In genomic region chr14:105198401-105198800, GRCm38 (mm10) we compare ENCODE assay signal across 9 mouse cellular contexts. TPM values are rescaled to one million over a fixed set of nuclear protein-coding genes. Genes with fewer than 3 reads are reported as not detected.
DNase-seq lines count a peak whose midpoint lies in the region; ATAC-seq and TF ChIP-seq lines count a peak whose summit lies in the region.
"Had no signal": no experiment of that assay in that cellular context is flagged by ENCODE, and none has a peak within 500 bp of the region (broad histone marks: within the 10 kb centered on the region; RNA-seq: fewer than 3 reads in every experiment).

No protein-coding gene starts in this region.

- H3K36me3 ChIP-seq in heart, adult 2 months (ENCODE audit: control insufficient read depth, insufficient read depth, low read length): no peaks in the 10 kb centered on the region
- no peaks in the 10 kb centered on the region for H3K36me3 ChIP-seq in heart, embryonic 10.5 days
- no peaks in the 10 kb centered on the region for H3K36me3 ChIP-seq in liver, embryonic 13.5 days
- H3K36me3 ChIP-seq in midbrain, embryonic 16.5 days (ENCODE audit: control insufficient read depth, insufficient read depth, low read length): no peaks in the 10 kb centered on the region
- H3K36me3 ChIP-seq: neural tube, embryonic 13.5 days had no signal

- intact Hi-C loops in heart, adult 2 months (cut with DNase I): no loop called here

- no peaks in the 10 kb centered on the region for H3K4me1 ChIP-seq in heart, adult 2 months (ENCODE audit: control insufficient read depth, insufficient read depth, low read length)
- no peaks in the 10 kb centered on the region for H3K4me1 ChIP-seq in heart, embryonic 10.5 days
- 0 out of 2 replicates have a peak, but pooled peaks cover 4% of the 10 kb centered on the region for H3K4me1 ChIP-seq in liver, embryonic 13.5 days (replicated peaks)
- no peaks in the 10 kb centered on the region for H3K4me1 ChIP-seq in midbrain, embryonic 16.5 days (ENCODE audit: control insufficient read depth, insufficient read depth, low read length)
- H3K4me1 ChIP-seq: neural tube, embryonic 13.5 days had no signal

- no peaks in the 10 kb centered on the region for H3K27me3 ChIP-seq in heart, adult 2 months (ENCODE audit: control insufficient read depth, insufficient read depth, low read length)
- H3K27me3 ChIP-seq in heart, embryonic 10.5 days (ENCODE audit: insufficient read depth, poor library complexity, severe bottlenecking): no peaks in the 10 kb centered on the region
- H3K27me3 ChIP-seq in liver, embryonic 13.5 days: no peaks in the 10 kb centered on the region
- H3K27me3 ChIP-seq in midbrain, embryonic 16.5 days (ENCODE audit: control insufficient read depth, insufficient read depth, low read depth, low read length): no peaks in the 10 kb centered on the region
- H3K27me3 ChIP-seq: neural tube, embryonic 13.5 days had no signal

- H3K4me3 ChIP-seq in heart, adult 2 months: no peak overlapping the region
- H3K4me3 ChIP-seq in heart, embryonic 10.5 days: no peak overlapping the region
- no peak overlapping the region for H3K4me3 ChIP-seq in liver, embryonic 13.5 days (replicated peaks)
- no peak overlapping the region for H3K4me3 ChIP-seq in midbrain, embryonic 16.5 days (ENCODE audit: low read depth, low read length)
- H3K4me3 ChIP-seq: neural tube, embryonic 13.5 days had no signal

- H3K79me2 ChIP-seq in heart, adult 2 months (replicated peaks; ENCODE audit: control insufficient read depth, insufficient read depth, low read length): no peaks in the 10 kb centered on the region

- no peaks in the 10 kb centered on the region for H3K9me3 ChIP-seq in heart, embryonic 10.5 days
- H3K9me3 ChIP-seq in liver, embryonic 13.5 days (replicated peaks): no peaks in the 10 kb centered on the region
- no peaks in the 10 kb centered on the region for H3K9me3 ChIP-seq in midbrain, embryonic 16.5 days (replicated peaks; ENCODE audit: control insufficient read depth, low read length, poor library complexity, severe bottlenecking)
- H3K9me3 ChIP-seq: neural tube, embryonic 13.5 days had no signal

- H3K27ac ChIP-seq in heart, adult 2 months: no peak overlapping the region
- no peak overlapping the region for H3K27ac ChIP-seq in heart, embryonic 10.5 days
- H3K27ac ChIP-seq in liver, embryonic 13.5 days: no peak overlapping the region
- no peak overlapping the region for H3K27ac ChIP-seq in midbrain, embryonic 16.5 days (ENCODE audit: low read length)
- H3K27ac ChIP-seq: neural tube, embryonic 13.5 days had no signal

- TF ChIP-seq POLR2A in heart, adult 2 months (IDR thresholded peaks at IDR 0.05; ENCODE audit: insufficient read depth, low read depth, low read length): no peak

- 41% methylated on average over 5 of the region's 5 CpGs for WGBS in heart, adult 2 months
- WGBS in heart, embryonic 10.5 days: 44% methylated on average over 5 of the region's 5 CpGs
- 35% methylated on average over 5 of the region's 5 CpGs for WGBS in liver, embryonic 13.5 days (ENCODE audit: insufficient replicate concordance)
- WGBS in midbrain, embryonic 16.5 days: 53% methylated on average over 5 of the region's 5 CpGs

- no peak for DNase-seq in heart, adult 2 months
- DNase-seq in heart, embryonic 10.5 days (ENCODE audit: low spot score): no peak
- DNase-seq in CD8-positive naive resting alpha-beta T cell, adult 2 months (ENCODE audit: low read depth in 2 of 2, low spot score in 2 of 2): peak; percentile 32 to 51
- DNase-seq in c-Kit-positive CD71-positive TER-119-positive erythroid progenitor cells, embryonic 14.5 days (ENCODE audit: low spot score): peak; percentile 55
- peak; percentile 14 for DNase-seq in liver, embryonic 13.5 days
- DNase-seq in thymus, postnatal 25 days: peak; percentile 36
- no peak for DNase-seq in layer of hippocampus, postnatal 10 days (ENCODE audit: low spot score in 2 of 2)

- H3K9ac ChIP-seq in heart, adult 2 months (ENCODE audit: low read depth, low read length): no peak overlapping the region
- no peak overlapping the region for H3K9ac ChIP-seq in liver, embryonic 13.5 days
- H3K9ac ChIP-seq in midbrain, embryonic 16.5 days (ENCODE audit: low read depth, low read length): no peak overlapping the region
- H3K9ac ChIP-seq: neural tube, embryonic 13.5 days had no signal

- ATAC-seq in liver, embryonic 13.5 days (ENCODE audit: low read depth): no peak
- no peak for ATAC-seq in midbrain, embryonic 16.5 days

- peak; percentile 63 for TF ChIP-seq CTCF in heart, adult 2 months (IDR thresholded peaks at IDR 0.05)

- no peak overlapping the region for H3K4me2 ChIP-seq in liver, embryonic 13.5 days
- H3K4me2 ChIP-seq in midbrain, embryonic 16.5 days (ENCODE audit: low read length): no peak overlapping the region
- H3K4me2 ChIP-seq: neural tube, embryonic 13.5 days had no signal

- TF ChIP-seq EP300 in heart, adult 2 months (IDR thresholded peaks at IDR 0.05; ENCODE audit: insufficient read depth, low read depth, low read length): no peak

RNA-seq across cellular contexts. Expression of gene Rbm26, which starts 21.3 kb away (rescaled TPM):
- total RNA-seq in heart, adult 2 months (2021): 10 to 100 TPM; 18.6 to 19.0 TPM
- polyA plus RNA-seq in heart, adult 2 months (2012; rRNA removed): 6.9 and 9.8 TPM in 2 replicates
- 19.4 and 25.0 TPM in 2 replicates for polyA plus RNA-seq in heart, embryonic 10.5 days (2016; fragmentation: Nextera tagmentation; extraction: Ambion mirVana)
- polyA plus RNA-seq in liver, embryonic 13.5 days (2015; fragmentation: Nextera tagmentation; extraction: Ambion mirVana): 11.1 and 11.7 TPM in 2 replicates
- polyA plus RNA-seq in midbrain, embryonic 16.5 days (2015; fragmentation: Nextera tagmentation; extraction: Ambion mirVana): 31.0 and 33.5 TPM in 2 replicates
- total RNA-seq in layer of hippocampus, postnatal 10 days (2021): 10 to 100 TPM; 69.0 to 71.9 TPM

RNA-seq across cellular contexts. Expression of gene Ndfip2, which starts 60.0 kb away (rescaled TPM):
- 10 to 100 TPM; 15.6 to 17.6 TPM for total RNA-seq in heart, adult 2 months (2021)
- 19.3 and 27.0 TPM in 2 replicates for polyA plus RNA-seq in heart, adult 2 months (2012; rRNA removed)
- polyA plus RNA-seq in heart, embryonic 10.5 days (2016; fragmentation: Nextera tagmentation; extraction: Ambion mirVana): 53.7 and 55.1 TPM in 2 replicates
- polyA plus RNA-seq in liver, embryonic 13.5 days (2015; fragmentation: Nextera tagmentation; extraction: Ambion mirVana): 18.5 and 23.4 TPM in 2 replicates
- polyA plus RNA-seq in midbrain, embryonic 16.5 days (2015; fragmentation: Nextera tagmentation; extraction: Ambion mirVana): 106 and 109 TPM in 2 replicates
- 10 to 100 TPM; 75.8 to 89.5 TPM for total RNA-seq in layer of hippocampus, postnatal 10 days (2021)

Comparison
In these comparisons a context has a peak if more than half of its experiments do, and no peak if none do; other contexts are left out.
1. DNase-seq: peak in CD8-positive naive resting alpha-beta T cell, adult 2 months (2 of 2), c-Kit-positive CD71-positive TER-119-positive erythroid progenitor cells, embryonic 14.5 days (single experiment), liver, embryonic 13.5 days (single experiment) and thymus, postnatal 25 days (single experiment); none in heart, adult 2 months (0 of 2), heart, embryonic 10.5 days (single experiment) and layer of hippocampus, postnatal 10 days (0 of 2).